Mouse (Mus musculus): ENCODE measurements around the gene Ccdc8. TPM values are rescaled to one million over a fixed set of nuclear protein-coding genes. Genes with fewer than 3 reads are reported as not detected.

The Ccdc8 gene
- 41.5 and 43.9 TPM in 2 replicates for polyA plus RNA-seq (2015; fragmentation: Nextera tagmentation; extraction: Ambion mirVana)

GRCm38 (mm10) chr7:16992451-16992807 is at the start of gene Ccdc8:
Gene Ccdc8 (plus strand): TSS chr7:16992708.
- H3K9ac ChIP-seq: no peak within 1 kb of the TSS
- H3K9me3 ChIP-seq (replicated peaks): no peaks in the 10 kb centered on the region
- H3K27ac ChIP-seq (replicated peaks): peak within 1 kb of the TSS; percentile 92
- H3K4me2 ChIP-seq (replicated peaks): peak within 1 kb of the TSS; percentile 65
- H3K27me3 ChIP-seq: no peaks in the 10 kb centered on the region
- peaks cover 72% of the 10 kb centered on the region for H3K4me1 ChIP-seq
- WGBS: 92% methylated on average over 5 of the region's 5 CpGs
- H3K4me3 ChIP-seq (replicated peaks): peak within 1 kb of the TSS; percentile 68
- ATAC-seq (ENCODE audit: insufficient number of reproducible peaks, low FRiP score, low TSS enrichment, low read depth): no peak
- peaks cover 5% of the 10 kb centered on the region; the same call in 1 of the 2 replicates for H3K36me3 ChIP-seq

- Histone ChIP-seq H3K27ac (replicated peaks) (no peak overlapping the region), H3K9me3 (replicated peaks) (no peaks in the 10 kb centered on the region), H3K36me3 (no peaks in the 10 kb centered on the region), H3K4me3 (replicated peaks) (no peak overlapping the region), H3K4me2 (replicated peaks) (no peak overlapping the region), H3K27me3 (peaks cover 28% of the 10 kb centered on the region), H3K9ac (no peak overlapping the region), H3K4me1 (peaks cover 55% of the 10 kb centered on the region)
- 57% methylated on average over 4 of the region's 4 CpGs for WGBS
- no peak for ATAC-seq (ENCODE audit: insufficient number of reproducible peaks, low FRiP score, low TSS enrichment, low read depth)
Observed at GRCm38 (mm10) chr7:16942861-16943260, 49.6 kb upstream of the Ccdc8 start.

GRCm38 (mm10) chr7:16944061-16944807 is 48.3 kb upstream of the Ccdc8 start, which contains the start of gene Pnmal2:
Gene Pnmal2 (plus strand): TSS chr7:16944682.
- H3K9ac ChIP-seq: peak within 1 kb of the TSS; percentile 69
- H3K9me3 ChIP-seq (replicated peaks): no peaks in the 10 kb centered on the region
- H3K27ac ChIP-seq (replicated peaks): peak within 1 kb of the TSS; percentile 65; the same call in 1 of the 2 replicates
- no peaks in the 10 kb centered on the region for H3K36me3 ChIP-seq
- ATAC-seq (ENCODE audit: insufficient number of reproducible peaks, low FRiP score, low TSS enrichment, low read depth): peak; percentile 87
- H3K4me2 ChIP-seq (replicated peaks): peak within 1 kb of the TSS; percentile 81
- WGBS: 16% methylated on average over 36 of the region's 36 CpGs
- H3K4me3 ChIP-seq (replicated peaks): peak within 1 kb of the TSS; percentile 57
- peaks cover 62% of the 10 kb centered on the region for H3K4me1 ChIP-seq
- H3K27me3 ChIP-seq: peaks cover 42% of the 10 kb centered on the region

- Histone ChIP-seq H3K27ac (replicated peaks) (peak overlapping the region; percentile 65; the same call in 1 of the 2 replicates), H3K9me3 (replicated peaks) (no peaks in the 10 kb centered on the region), H3K36me3 (no peaks in the 10 kb centered on the region), H3K4me2 (replicated peaks) (peak overlapping the region; percentile 81), H3K4me3 (replicated peaks) (peak overlapping the region; percentile 57), H3K27me3 (peaks cover 43% of the 10 kb centered on the region), H3K4me1 (peaks cover 65% of the 10 kb centered on the region), H3K9ac (peak overlapping the region; percentile 69)
- 1% methylated on average over 22 of the region's 22 CpGs for WGBS
- peak; percentile 12; the same call in 1 of the 2 replicates for ATAC-seq (ENCODE audit: insufficient number of reproducible peaks, low FRiP score, low TSS enrichment, low read depth)
Observed at GRCm38 (mm10) chr7:16944808-16945315, 47.6 kb upstream of the Ccdc8 start.

GRCm38 (mm10) chr7:16945419-16945818 is 47.1 kb upstream of the Ccdc8 start:
- no peak overlapping the region for H3K9ac ChIP-seq

GRCm38 (mm10) chr7:16946441-16947348 is 45.8 kb upstream of the Ccdc8 start:
- Histone ChIP-seq H3K4me3 (replicated peaks) (peak overlapping the region; percentile 38), H3K4me2 (replicated peaks) (peak overlapping the region; percentile 81), H3K4me1 (peaks cover 62% of the 10 kb centered on the region), H3K9ac (peak overlapping the region; percentile 15; the same call in 1 of the 2 replicates), H3K9me3 (replicated peaks) (no peaks in the 10 kb centered on the region), H3K27ac (replicated peaks) (peak overlapping the region; percentile 65), H3K36me3 (no peaks in the 10 kb centered on the region), H3K27me3 (peaks cover 43% of the 10 kb centered on the region)
- no peak for ATAC-seq (ENCODE audit: insufficient number of reproducible peaks, low FRiP score, low TSS enrichment, low read depth)
- WGBS: 8% methylated on average over 53 of the region's 53 CpGs

More at GRCm38 (mm10) chr7:16945419-16945818, 47.1 kb upstream of the Ccdc8 start:
- Histone ChIP-seq H3K36me3 (no peaks in the 10 kb centered on the region), H3K4me1 (peaks cover 65% of the 10 kb centered on the region), H3K9me3 (replicated peaks) (no peaks in the 10 kb centered on the region), H3K27me3 (peaks cover 43% of the 10 kb centered on the region), H3K4me2 (replicated peaks) (peak overlapping the region; percentile 81), H3K4me3 (replicated peaks) (peak overlapping the region; percentile 57), H3K27ac (replicated peaks) (no peak overlapping the region)
- no peak for ATAC-seq (ENCODE audit: insufficient number of reproducible peaks, low FRiP score, low TSS enrichment, low read depth)
- 22% methylated on average over 17 of the region's 17 CpGs for WGBS

GRCm38 (mm10) chr7:16947349-16947895 is 45.1 kb upstream of the Ccdc8 start:
- Histone ChIP-seq H3K9ac (no peak overlapping the region), H3K9me3 (replicated peaks) (no peaks in the 10 kb centered on the region), H3K4me2 (replicated peaks) (peak overlapping the region; percentile 81), H3K4me3 (replicated peaks) (peak overlapping the region; percentile 38), H3K36me3 (no peaks in the 10 kb centered on the region), H3K4me1 (peaks cover 62% of the 10 kb centered on the region), H3K27ac (replicated peaks) (peak overlapping the region; percentile 65), H3K27me3 (peaks cover 43% of the 10 kb centered on the region)
- ATAC-seq (ENCODE audit: insufficient number of reproducible peaks, low FRiP score, low TSS enrichment, low read depth): no peak
- 15% methylated on average over 22 of the region's 22 CpGs for WGBS

GRCm38 (mm10) chr7:16947959-16948361 is 44.5 kb upstream of the Ccdc8 start:
- no peaks in the 10 kb centered on the region for H3K36me3 ChIP-seq
- H3K9me3 ChIP-seq (replicated peaks): no peaks in the 10 kb centered on the region
- ATAC-seq (ENCODE audit: insufficient number of reproducible peaks, low FRiP score, low TSS enrichment, low read depth): peak; percentile 64
- peaks cover 62% of the 10 kb centered on the region for H3K4me1 ChIP-seq
- H3K9ac ChIP-seq: no peak overlapping the region
- peaks cover 43% of the 10 kb centered on the region for H3K27me3 ChIP-seq
- H3K4me3 ChIP-seq (replicated peaks): 0 out of 2 replicates have a peak overlapping the region, but pooled peaks have one; percentile 38
- peak overlapping the region; percentile 81 for H3K4me2 ChIP-seq (replicated peaks)
- WGBS: 23% methylated on average over 4 of the region's 4 CpGs
- peak overlapping the region; percentile 65 for H3K27ac ChIP-seq (replicated peaks)

- Histone ChIP-seq H3K27me3 (peaks cover 43% of the 10 kb centered on the region), H3K4me2 (replicated peaks) (no peak overlapping the region), H3K36me3 (no peaks in the 10 kb centered on the region), H3K9me3 (replicated peaks) (no peaks in the 10 kb centered on the region), H3K9ac (no peak overlapping the region), H3K4me3 (replicated peaks) (no peak overlapping the region), H3K4me1 (peaks cover 58% of the 10 kb centered on the region), H3K27ac (replicated peaks) (no peak overlapping the region; the same call in 1 of the 2 replicates)
- WGBS: 64% methylated on average over 8 of the region's 8 CpGs
- no peak for ATAC-seq (ENCODE audit: insufficient number of reproducible peaks, low FRiP score, low TSS enrichment, low read depth)
Observed at GRCm38 (mm10) chr7:16948923-16949458, 43.5 kb upstream of the Ccdc8 start.

- H3K4me1 ChIP-seq: peaks cover 47% of the 10 kb centered on the region
- WGBS: 12% methylated on average over 29 of the region's 29 CpGs
- H3K27me3 ChIP-seq: peaks cover 42% of the 10 kb centered on the region
- H3K36me3 ChIP-seq: no peaks in the 10 kb centered on the region
- peak overlapping the region; percentile 33 for H3K4me3 ChIP-seq (replicated peaks)
- ATAC-seq (ENCODE audit: insufficient number of reproducible peaks, low FRiP score, low TSS enrichment, low read depth): peak; percentile 8; the same call in 1 of the 2 replicates
- no peak overlapping the region for H3K9ac ChIP-seq
- H3K9me3 ChIP-seq (replicated peaks): no peaks in the 10 kb centered on the region
- H3K4me2 ChIP-seq (replicated peaks): peak overlapping the region; percentile 63
- no peak overlapping the region for H3K27ac ChIP-seq (replicated peaks)
Observed at GRCm38 (mm10) chr7:16949908-16950841, 42.3 kb upstream of the Ccdc8 start.
